Mouse (Mus musculus) ES-E14 (cell line): ENCODE measurements around the gene Ascc3. TPM values are rescaled to one million over a fixed set of nuclear protein-coding genes. Genes with fewer than 3 reads are reported as not detected.

Experiments
- DNase-seq: peaks from one replicate; pipeline ENCODE4 v3.0.0-alpha.2; 2013; ENCODE audit warnings: low read depth, low spot score
- H3K27ac ChIP-seq: 2 replicates; pipeline ENCODE4 v1.5.1; 2012; ENCODE audit warnings: low read depth, mild to moderate bottlenecking, low read length, moderate library complexity, mixed read lengths; ENCODE audit not compliant: poor library complexity, insufficient read depth, severe bottlenecking
- H3K36me3 ChIP-seq: 2 replicates; pipeline ENCODE4 v1.6.1; 2012; ENCODE audit warnings: mild to moderate bottlenecking, low read length, moderate library complexity, mixed read lengths; ENCODE audit not compliant: control insufficient read depth, poor library complexity, insufficient read depth, severe bottlenecking
- H3K4me1 ChIP-seq, 2 experiments: fragments of 150-350 bp in 1 of 2; sonication (generic) in 1 of 2; 2 replicates each; pipeline ENCODE4 v1.6.1; 2012; ENCODE audit warnings: low read length in 2 of 2, mild to moderate bottlenecking in 1 of 2, mixed read lengths in 1 of 2; ENCODE audit not compliant: control insufficient read depth in 2 of 2, insufficient read depth in 2 of 2, poor library complexity in 1 of 2
- H3K4me3 ChIP-seq, 2 experiments: fragments of 150-350 bp in 1 of 2; sonication (generic) in 1 of 2; 2 replicates each; pipeline ENCODE4 v1.5.1; 2012; ENCODE audit warnings: low read length in 2 of 2, low read depth in 1 of 2, mild to moderate bottlenecking in 1 of 2, mixed read lengths in 1 of 2; ENCODE audit not compliant: insufficient read depth in 1 of 2, poor library complexity in 1 of 2, severe bottlenecking in 1 of 2
- H3K9ac ChIP-seq: 2 replicates; pipeline ENCODE4 v1.6.1; 2012; ENCODE audit warnings: low read depth, mild to moderate bottlenecking, low read length, mixed read lengths; ENCODE audit not compliant: poor library complexity, insufficient read depth, severe bottlenecking
- H3K9me3 ChIP-seq: fragments of 150-350 bp; sonication (generic); 2 replicates; pipeline ENCODE4 v1.6.1; 2012; ENCODE audit warnings: low read depth, mild to moderate bottlenecking, low read length; ENCODE audit not compliant: control insufficient read depth, insufficient read depth
- CHD2 ChIP-seq: IDR thresholded peaks from 2 replicates; pipeline ENCODE4 v1.6.1; 2014; ENCODE audit warnings: mild to moderate bottlenecking, low read depth, low read length, inconsistent platforms
- HCFC1 ChIP-seq: IDR thresholded peaks from 2 replicates; pipeline ENCODE4 v1.6.1; 2012; ENCODE audit warnings: low read length, inconsistent platforms, borderline replicate concordance; ENCODE audit not compliant: insufficient read depth
- MAFK ChIP-seq: IDR thresholded peaks from 2 replicates; pipeline ENCODE4 v1.6.1; 2014; ENCODE audit warnings: mild to moderate bottlenecking, low read depth, low read length, inconsistent platforms; ENCODE audit not compliant: insufficient read depth
- ZC3H11A ChIP-seq: IDR thresholded peaks from 2 replicates; pipeline ENCODE4 v1.6.1; 2012; ENCODE audit warnings: low read depth, mild to moderate bottlenecking, inconsistent platforms, low read length, borderline replicate concordance
- ZNF384 ChIP-seq: IDR thresholded peaks from 2 replicates; pipeline ENCODE4 v1.6.1; 2012; ENCODE audit warnings: low read depth, low read length, inconsistent platforms
- in situ Hi-C, 2 experiments: fragments of 600-800 bp; cut with MboI; formaldehyde crosslinking; loops; one replicate each; pipeline ENCODE4 v1.15.1; 2025; ENCODE audit warnings: low sequenced_read_pairs in 2 of 2, inconsistent platforms in 1 of 2; ENCODE audit not compliant: unreplicated experiment in 2 of 2
- total RNA-seq: library from RNA; depleted of rRNA; stranded (reverse); fragments of 300-350 nt; gene quantifications from 2 replicates; pipeline ENCODE4 v1.2.3, GENCODE M21; 2012

Ascc3 gene
- total RNA-seq, 1 experiment, result 32.9 TPM

DNA sequence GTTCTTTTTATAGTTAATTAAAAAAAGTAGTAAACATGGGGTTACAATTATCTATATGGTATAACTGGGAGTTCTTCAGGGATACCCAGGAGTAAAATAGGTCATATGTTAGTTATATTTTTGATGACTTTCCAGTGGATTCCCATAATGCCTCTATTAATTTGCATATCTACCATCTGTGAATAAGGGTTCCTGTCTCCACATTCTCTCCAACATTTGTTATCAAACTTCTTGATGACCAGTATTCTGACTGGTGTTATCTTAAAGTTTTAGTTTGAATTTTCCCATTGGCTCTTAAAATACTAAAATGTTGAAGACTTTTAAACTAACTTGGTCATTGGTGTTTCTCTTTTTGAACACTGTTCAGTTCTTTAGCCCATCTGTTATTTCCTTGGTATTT, 2.9 kb downstream of the Ascc3 start:
- H3K27ac ChIP-seq, result no peak overlapping the region
- DNase-seq, result no peak
- no peaks in the 10 kb centered on the region for H3K4me1 ChIP-seq
- no peak for TF ChIP-seq CHD2
- TF ChIP-seq HCFC1, result no peak
- no peak for TF ChIP-seq ZNF384
- no peak for TF ChIP-seq MAFK
- no peak for TF ChIP-seq ZC3H11A
- no peaks in the 10 kb centered on the region for H3K9me3 ChIP-seq
- in situ Hi-C loops, result no loop called here
- H3K36me3 ChIP-seq, result no peaks in the 10 kb centered on the region
- H3K4me3 ChIP-seq, result no peak overlapping the region
- H3K9ac ChIP-seq, result no peak overlapping the region

DNA sequence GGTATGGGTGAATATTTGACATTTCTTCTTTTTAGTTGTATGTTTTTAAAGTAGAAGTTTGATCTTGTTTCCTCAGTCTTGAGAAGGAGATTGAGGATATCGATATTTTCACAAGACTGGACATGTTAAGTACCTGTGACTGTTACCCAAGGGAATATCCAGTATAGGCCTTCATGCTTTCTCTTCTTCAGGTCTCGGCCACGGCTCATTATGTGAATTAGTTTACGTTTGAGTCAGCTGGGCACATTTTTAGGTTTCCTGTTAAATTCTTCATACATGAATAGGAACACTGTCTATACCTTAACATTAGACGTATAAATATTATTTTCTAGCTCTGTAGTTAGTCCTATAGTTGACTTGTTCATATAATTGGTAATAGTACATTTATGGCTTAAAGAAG, 12.4 kb downstream of the Ascc3 start:
- Histone ChIP-seq H3K36me3 (no peaks in the 10 kb centered on the region), H3K9ac (no peak overlapping the region), H3K4me3 (no peak overlapping the region), H3K9me3 (no peaks in the 10 kb centered on the region), H3K27ac (no peak overlapping the region), H3K4me1 (no peaks in the 10 kb centered on the region)
- no peak for TF ChIP-seq ZNF384
- no peak for TF ChIP-seq MAFK
- no peak for TF ChIP-seq HCFC1
- no peak for TF ChIP-seq CHD2
- TF ChIP-seq ZC3H11A, result no peak
- no peak for DNase-seq
- in situ Hi-C loops, result no loop called here

- in situ Hi-C loops, result no loop called here
- H3K4me1 ChIP-seq, result no peaks in the 10 kb centered on the region
- no peak overlapping the region for H3K4me3 ChIP-seq
- peaks cover 2% of the 10 kb centered on the region; the same call in 1 of the 2 replicates for H3K36me3 ChIP-seq
- TF ChIP-seq CHD2 (no peak), ZNF384 (no peak), HCFC1 (no peak), ZC3H11A (no peak), MAFK (no peak)
- no peak overlapping the region for H3K27ac ChIP-seq
- H3K9me3 ChIP-seq, result no peaks in the 10 kb centered on the region
- DNase-seq, result no peak
- H3K9ac ChIP-seq, result no peak overlapping the region
Measured at GRCm38 (mm10) chr10:50613840-50614239, 21.4 kb downstream of the Ascc3 start.

DNA sequence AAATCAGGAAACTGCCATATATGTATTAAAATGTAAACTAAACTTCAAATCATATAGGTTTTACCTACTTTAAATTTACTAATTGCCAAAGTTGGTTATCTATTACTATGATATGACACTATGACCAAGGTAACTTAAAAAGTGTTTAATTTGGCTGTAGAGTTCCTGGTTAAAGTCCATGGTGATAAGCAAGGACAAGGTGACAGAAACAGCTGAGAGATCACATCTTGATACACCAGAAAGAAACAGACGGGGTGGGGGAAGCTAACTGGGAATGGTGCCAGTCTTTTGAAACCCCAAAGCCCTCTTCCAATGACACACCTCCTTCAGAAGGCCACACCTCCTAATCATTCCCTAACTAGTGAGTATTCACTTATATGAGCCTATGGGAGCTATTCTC, 33.4 kb downstream of the Ascc3 start:
- TF ChIP-seq MAFK, result no peak
- no peak for TF ChIP-seq CHD2
- no peak for TF ChIP-seq ZNF384
- no peak for TF ChIP-seq ZC3H11A
- TF ChIP-seq HCFC1, result no peak
- Histone ChIP-seq H3K9ac (no peak overlapping the region), H3K4me3 (no peak overlapping the region), H3K36me3 (no peaks in the 10 kb centered on the region), H3K4me1 (no peaks in the 10 kb centered on the region), H3K27ac (no peak overlapping the region), H3K9me3 (no peaks in the 10 kb centered on the region)
- DNase-seq, result no peak
- in situ Hi-C loops, result no loop called here

- no peak overlapping the region for H3K9ac ChIP-seq
- H3K36me3 ChIP-seq, result no peaks in the 10 kb centered on the region
- H3K27ac ChIP-seq, result no peak overlapping the region
- no peak for DNase-seq
- no peaks in the 10 kb centered on the region for H3K4me1 ChIP-seq
- TF ChIP-seq MAFK (no peak), ZNF384 (no peak), CHD2 (no peak), ZC3H11A (no peak), HCFC1 (no peak)
- no peak overlapping the region for H3K4me3 ChIP-seq
- no peaks in the 10 kb centered on the region for H3K9me3 ChIP-seq
- in situ Hi-C loops, result no loop called here
Measured at GRCm38 (mm10) chr10:50639607-50640006, 47.1 kb downstream of the Ascc3 start.
